1 mouse cellular context compared by ENCODE assay signal in genomic region chr19:53329221-53329991, GRCm38 (mm10).
TF ChIP-seq lines count a peak whose summit lies in the region.

No protein-coding gene starts in this region.

TF ChIP-seq in CH12.LX, 34 proteins besides CTCF, POLR2A, EP300 and RAD21:
- peak; percentile 86 for TF ChIP-seq NRF1 (IDR thresholded peaks at IDR 0.05; ENCODE audit: low read depth, low read length)
- peak; percentile 53; the same call in 1 of the 2 replicates for TF ChIP-seq MAZ (IDR thresholded peaks at IDR 0.05; ENCODE audit: low read depth, low read length)
- no peak for TF ChIP-seq TCF12 (IDR thresholded peaks at IDR 0.05; ENCODE audit: low read depth, low read length)
- 0 out of 2 replicates have a peak, but pooled peaks have one; percentile 61 for TF ChIP-seq UBTF (IDR thresholded peaks at IDR 0.05; ENCODE audit: low read depth, low read length)
- TF ChIP-seq MEF2A (IDR thresholded peaks at IDR 0.05; ENCODE audit: borderline replicate concordance, low read depth, low read length): 0 out of 2 replicates have a peak, but pooled peaks have one; percentile 25
- TF ChIP-seq KAT2A (IDR thresholded peaks at IDR 0.05; ENCODE audit: insufficient replicate concordance, low read length): peak; percentile 88; the same call in 1 of the 2 replicates
- no peak for TF ChIP-seq ETS1 (conservative IDR thresholded peaks at IDR 0.05; ENCODE audit: low read depth, low read length)
- TF ChIP-seq IRF4 (IDR thresholded peaks at IDR 0.05; ENCODE audit: low read depth, low read length): 0 out of 2 replicates have a peak, but pooled peaks have one; percentile 8
- TF ChIP-seq MXI1 (IDR thresholded peaks at IDR 0.05; ENCODE audit: low read depth, low read length): peak; percentile 86
- peak; percentile 65 for TF ChIP-seq SMC3 (IDR thresholded peaks at IDR 0.05; ENCODE audit: low read depth, low read length)
- peak; percentile 34; the same call in 1 of the 2 replicates for TF ChIP-seq GABPA (IDR thresholded peaks at IDR 0.05; ENCODE audit: insufficient replicate concordance, low read depth, low read length)
- no peak for TF ChIP-seq MAX (IDR thresholded peaks at IDR 0.05; ENCODE audit: low read length)
- 0 out of 2 replicates have a peak, but pooled peaks have one; percentile 59 for TF ChIP-seq SIN3A (IDR thresholded peaks at IDR 0.05; ENCODE audit: low read length)
- TF ChIP-seq TBP (conservative IDR thresholded peaks at IDR 0.05; ENCODE audit: low read depth, low read length): no peak
- no peak for TF ChIP-seq ZNF384 (IDR thresholded peaks at IDR 0.05; ENCODE audit: low read depth, low read length)
- TF ChIP-seq E2F4 (IDR thresholded peaks at IDR 0.05; ENCODE audit: insufficient replicate concordance, low read depth, low read length): no peak
- no peak for TF ChIP-seq ZKSCAN1 (IDR thresholded peaks at IDR 0.05; ENCODE audit: borderline replicate concordance, low read depth, low read length)
- TF ChIP-seq ELF1 (IDR thresholded peaks at IDR 0.05; ENCODE audit: low read depth, low read length): peak; percentile 76
- 0 out of 2 replicates have a peak, but pooled peaks have one; percentile 28 for TF ChIP-seq CHD1 (IDR thresholded peaks at IDR 0.05; ENCODE audit: low read depth, low read length)
- TF ChIP-seq JUND (conservative IDR thresholded peaks at IDR 0.05; ENCODE audit: low read depth, low read length): no peak
- no peak for TF ChIP-seq JUN (IDR thresholded peaks at IDR 0.05; ENCODE audit: insufficient read depth, low read depth, low read length)
- peak; percentile 31 for TF ChIP-seq BHLHE40 (IDR thresholded peaks at IDR 0.05; ENCODE audit: low read depth, low read length)
- peak; percentile 23; the same call in 1 of the 2 replicates for TF ChIP-seq NELFE (IDR thresholded peaks at IDR 0.05; ENCODE audit: low read depth, low read length)
- peak; percentile 94 for TF ChIP-seq HCFC1 (IDR thresholded peaks at IDR 0.05; ENCODE audit: low read depth, low read length)
- TF ChIP-seq ZMIZ1 (IDR thresholded peaks at IDR 0.05; ENCODE audit: low read depth, low read length): no peak
- no peak for TF ChIP-seq USF1 (IDR thresholded peaks at IDR 0.05; ENCODE audit: low read depth, low read length)
- TF ChIP-seq MYC (IDR thresholded peaks at IDR 0.05; ENCODE audit: low read depth, low read length): no peak
- no peak for TF ChIP-seq ZC3H11A (IDR thresholded peaks at IDR 0.05; ENCODE audit: low read depth, low read length)
